Mouse (Mus musculus) testis, adult 2 months (tissue): ENCODE data around the gene Hoxd12.

Experiments
- CTCF ChIP-seq: fragments of 200-500 bp; IDR thresholded peaks from 2 replicates; pipeline ENCODE4 v1.5.1; 2012; ENCODE audit warnings: low read depth, mild to moderate bottlenecking, inconsistent platforms, low read length, moderate library complexity; ENCODE audit not compliant: control insufficient read depth, insufficient read depth, insufficient replicate concordance
- POLR2A ChIP-seq: fragments of 200-500 bp; IDR thresholded peaks from 2 replicates; pipeline ENCODE4 v1.6.1; 2012; ENCODE audit warnings: low read depth, mild to moderate bottlenecking, inconsistent platforms, low read length, moderate library complexity; ENCODE audit not compliant: control insufficient read depth

GRCm38 (mm10) chr2:74726551-74726950 is 51.7 kb downstream of the Hoxd12 start, which contains the start of gene Gm28230:
- TF ChIP-seq CTCF (no peak), POLR2A (no peak)
